Mouse (Mus musculus) liver, embryonic 14.5 days (tissue): ENCODE measurements around the gene Gm27029.

ENCODE experiments used
- CTCF ChIP-seq: IDR thresholded peaks from 2 replicates; pipeline ENCODE4 v1.5.1; 2016; ENCODE audit warnings: antibody characterized with exemption, low read depth, control low read depth
- EP300 ChIP-seq: IDR thresholded peaks from 2 replicates; pipeline ENCODE4 v1.6.1; 2016; ENCODE audit warnings: antibody characterized with exemption, low read depth

DNA sequence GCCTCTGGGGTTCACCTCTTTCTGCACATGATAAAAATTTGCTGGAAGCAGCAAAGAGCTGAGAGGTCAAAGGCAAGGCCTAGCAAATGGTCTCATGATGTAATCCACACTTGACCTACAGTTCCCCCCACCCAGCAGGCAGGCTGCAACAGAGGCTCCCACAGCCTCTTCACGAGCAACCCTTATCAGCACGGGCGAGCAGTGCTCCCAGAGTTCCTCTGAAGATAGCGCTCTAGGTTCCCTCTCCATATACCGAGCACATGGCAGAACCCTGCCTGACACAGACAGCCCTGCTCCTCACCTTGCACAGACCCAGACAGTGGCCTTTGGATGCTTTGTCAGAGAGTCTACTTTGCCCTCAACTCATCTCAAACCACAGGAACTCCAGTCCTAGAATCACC, 60.1 kb downstream of the Gm27029 start:
- TF ChIP-seq CTCF (no peak), EP300 (no peak)
